Mouse (Mus musculus) midbrain, embryonic 11.5 days (tissue): ENCODE data around the gene Foxq1. TPM values are rescaled to one million over a fixed set of nuclear protein-coding genes. Genes with fewer than 3 reads are reported as not detected.

Experiments used
- ATAC-seq: fragments of 200-750 bp; cut with Nextera tagmentation; 2 replicates; pipeline ENCODE4 v1.8.0; 2017; ENCODE audit warnings: moderate TSS enrichment, moderate library complexity; ENCODE audit not compliant: low FRiP score
- DNase-seq: peaks from one replicate; pipeline ENCODE4 v3.0.0; 2015; ENCODE audit warnings: low spot score; ENCODE audit errors: missing footprints
- H3K27ac ChIP-seq: fragments of 300-500 bp; sonication (generic); 2 replicates; pipeline ENCODE4 v1.5.1; 2014; ENCODE audit warnings: low read depth, low read length
- H3K27me3 ChIP-seq: fragments of 300-500 bp; sonication (generic); 2 replicates; pipeline ENCODE4 v1.6.1; 2014; ENCODE audit warnings: mild to moderate bottlenecking, low read length, moderate library complexity, mixed read lengths; ENCODE audit not compliant: control insufficient read depth, insufficient read depth
- H3K36me3 ChIP-seq: fragments of 300-500 bp; sonication (generic); 2 replicates; pipeline ENCODE4 v1.6.1; 2014; ENCODE audit warnings: mild to moderate bottlenecking, low read length, moderate library complexity, mixed read lengths; ENCODE audit not compliant: control insufficient read depth, insufficient read depth
- H3K4me1 ChIP-seq: fragments of 300-500 bp; sonication (generic); 2 replicates; pipeline ENCODE4 v1.6.1; 2014; ENCODE audit warnings: low read length; ENCODE audit not compliant: control insufficient read depth, insufficient read depth
- H3K4me2 ChIP-seq: fragments of 300-500 bp; sonication (generic); 2 replicates; pipeline ENCODE4 v1.6.1; 2014; ENCODE audit warnings: mild to moderate bottlenecking, moderate library complexity
- H3K4me3 ChIP-seq: fragments of 300-500 bp; sonication (generic); 2 replicates; pipeline ENCODE4 v1.5.1; 2014; ENCODE audit warnings: low read depth, low read length
- H3K9ac ChIP-seq: fragments of 300-500 bp; sonication (generic); 2 replicates; pipeline ENCODE4 v1.6.1; 2014; ENCODE audit warnings: low read length
- H3K9me3 ChIP-seq: fragments of 300-500 bp; sonication (generic); 2 replicates; pipeline ENCODE4 v1.6.1; 2016; ENCODE audit warnings: low read length; ENCODE audit not compliant: control insufficient read depth
- WGBS: fragments of 180-500 bp; shearing (Covaris S2); extraction: QIAGEN DNeasy Blood & Tissue Kit; methylation state at CpG from one replicate; pipeline ENCODE4 v1.1.7; 2014; 5-methylcytosine and 5-hydroxymethylcytosine counted together
- polyA plus RNA-seq: library from polyadenylated mRNA; unstranded; fragments of >200 nt; fragmentation: Nextera tagmentation; extraction: Ambion mirVana; gene quantifications from 2 replicates; pipeline ENCODE4 v1.2.1, GENCODE M21; 2014

The Foxq1 gene
- polyA plus RNA-seq, 1 experiment from 2014 or later, result 2.2 TPM

- H3K27me3 ChIP-seq, result no peaks in the 10 kb centered on the region
- no peaks in the 10 kb centered on the region for H3K36me3 ChIP-seq
- DNase-seq (no peak), ATAC-seq (no peak)
- 87% methylated on average over 5 of the region's 5 CpGs for WGBS
- H3K4me1 ChIP-seq, result no peaks in the 10 kb centered on the region
- no peak overlapping the region for H3K27ac ChIP-seq
- H3K9me3 ChIP-seq, result no peaks in the 10 kb centered on the region
- no peak overlapping the region for H3K4me2 ChIP-seq
- H3K9ac ChIP-seq, result no peak overlapping the region
- H3K4me3 ChIP-seq, result no peak overlapping the region
These were observed 31.4 kb downstream of the Foxq1 start for GRCm38 (mm10) chr13:31587341-31587740.

- DNase-seq (no peak), ATAC-seq (no peak)
- Histone ChIP-seq H3K9ac (no peak overlapping the region), H3K27me3 (no peaks in the 10 kb centered on the region), H3K27ac (no peak overlapping the region), H3K4me1 (no peaks in the 10 kb centered on the region), H3K4me3 (no peak overlapping the region), H3K36me3 (no peaks in the 10 kb centered on the region), H3K9me3 (no peaks in the 10 kb centered on the region), H3K4me2 (no peak overlapping the region)
- 86% methylated on average over 5 of the region's 5 CpGs for WGBS
These were observed 43.6 kb downstream of the Foxq1 start for GRCm38 (mm10) chr13:31599576-31599975.

GRCm38 (mm10) chr13:31603964-31604363, 48.0 kb downstream of the Foxq1 start:
- H3K4me1 ChIP-seq, result no peaks in the 10 kb centered on the region
- no peaks in the 10 kb centered on the region for H3K9me3 ChIP-seq
- H3K4me3 ChIP-seq, result no peak overlapping the region
- no peaks in the 10 kb centered on the region for H3K36me3 ChIP-seq
- no peak for DNase-seq
- no peaks in the 10 kb centered on the region for H3K27me3 ChIP-seq
- no peak overlapping the region for H3K9ac ChIP-seq
- no peak overlapping the region for H3K4me2 ChIP-seq
- no peak overlapping the region for H3K27ac ChIP-seq
- WGBS, result 77% methylated on average over 6 of the region's 6 CpGs
- no peak for ATAC-seq

Other genes starting within 250 kb of the Foxq1 start
- gene A530084C06Rik, start 3.2 kb downstream of the Foxq1 start, polyA plus RNA-seq, result not detected in 2 replicates
- 5.1 and 5.6 TPM in 2 replicates for gene Foxf2, start 69.7 kb downstream of the Foxq1 start, polyA plus RNA-seq